ENCODE assay signal across 40 mouse cellular contexts in genomic region chr10:117181098-117181497, GRCm38 (mm10). TPM values are rescaled to one million over a fixed set of nuclear protein-coding genes. Genes with fewer than 3 reads are reported as not detected.
A peak's percentile ranks its signal among the peaks of the same experiment; 100 is the strongest.
DNase-seq lines count a peak whose midpoint lies in the region; ATAC-seq and TF ChIP-seq lines count a peak whose summit lies in the region.
"Had no signal": no experiment of that assay in that cellular context is flagged by ENCODE, and none has a peak within 500 bp of the region (broad histone marks: within the 10 kb centered on the region; RNA-seq: fewer than 3 reads in every experiment).

No protein-coding gene starts in this region.

- H3K36me3 ChIP-seq in heart, embryonic 11.5 days (ENCODE audit: control insufficient read depth, insufficient read depth, low read length), result no peaks in the 10 kb centered on the region
- no peaks in the 10 kb centered on the region for H3K36me3 ChIP-seq in heart, adult 2 months (ENCODE audit: control insufficient read depth, insufficient read depth, low read length)
- H3K36me3 ChIP-seq in heart, embryonic 16.5 days (ENCODE audit: control insufficient read depth, insufficient read depth), result no peaks in the 10 kb centered on the region
- H3K36me3 ChIP-seq in stomach, embryonic 16.5 days (ENCODE audit: control insufficient read depth, insufficient read depth, low read length), result no peaks in the 10 kb centered on the region
- no peaks in the 10 kb centered on the region for H3K36me3 ChIP-seq in stomach, postnatal 0 days (ENCODE audit: control insufficient read depth, insufficient read depth, low read length)
- H3K36me3 ChIP-seq: hindbrain, embryonic 12.5 days; intestine, embryonic 15.5 days; limb, embryonic 12.5 days; midbrain, embryonic 13.5 days had no signal

- H3K27me3 ChIP-seq in heart, embryonic 11.5 days (ENCODE audit: control insufficient read depth, insufficient read depth, low read length), result no peaks in the 10 kb centered on the region
- H3K27me3 ChIP-seq in heart, adult 2 months (ENCODE audit: control insufficient read depth, insufficient read depth, low read length), result no peaks in the 10 kb centered on the region
- no peaks in the 10 kb centered on the region for H3K27me3 ChIP-seq in heart, embryonic 16.5 days (ENCODE audit: control insufficient read depth, insufficient read depth, low read length)
- no peaks in the 10 kb centered on the region for H3K27me3 ChIP-seq in stomach, embryonic 16.5 days (ENCODE audit: control insufficient read depth, insufficient read depth, low read length)
- H3K27me3 ChIP-seq in stomach, postnatal 0 days (ENCODE audit: control insufficient read depth, insufficient read depth, low read length), result no peaks in the 10 kb centered on the region
- H3K27me3 ChIP-seq: hindbrain, embryonic 12.5 days; intestine, embryonic 15.5 days; limb, embryonic 12.5 days; midbrain, embryonic 13.5 days had no signal

- WGBS in heart, embryonic 11.5 days (ENCODE audit: insufficient replicate concordance), result 26% methylated on average over 3 of the region's 3 CpGs
- WGBS in heart, adult 2 months, result 21% methylated on average over 3 of the region's 3 CpGs
- WGBS in heart, embryonic 16.5 days, result 17% methylated on average over 3 of the region's 3 CpGs
- 20% methylated on average over 3 of the region's 3 CpGs for WGBS in stomach, embryonic 16.5 days
- WGBS in stomach, postnatal 0 days, result 24% methylated on average over 3 of the region's 3 CpGs

- no peak for ATAC-seq in heart, embryonic 11.5 days (replicated peaks; ENCODE audit: insufficient number of reproducible peaks, low FRiP score, low TSS enrichment)
- peak; percentile 84 for ATAC-seq in heart, embryonic 16.5 days (replicated peaks; ENCODE audit: extremely low read depth, insufficient read depth, low FRiP score)
- peak; percentile 60; the same call in 1 of the 2 replicates for ATAC-seq in stomach, embryonic 16.5 days (ENCODE audit: insufficient read depth, low FRiP score)
- no peak for ATAC-seq in stomach, postnatal 0 days (ENCODE audit: low FRiP score, low TSS enrichment)
- ATAC-seq: CD4-positive, CD25-positive, alpha-beta regulatory T cell, adult 4 months; forebrain, embryonic 14.5 days; hindbrain, postnatal 0 days; intestine, embryonic 15.5 days; midbrain, embryonic 13.5 days had no signal

- intact Hi-C loops in heart, adult 2 months (cut with DNase I), result no loop called here
- intact Hi-C loops in heart, postnatal 36 days (cut with DNase I), result no loop called here

- H3K9ac ChIP-seq in heart, embryonic 11.5 days (ENCODE audit: low read depth, low read length), result no peak overlapping the region; the same call in 1 of the 2 replicates
- no peak overlapping the region for H3K9ac ChIP-seq in heart, adult 2 months (ENCODE audit: low read depth, low read length)
- 0 out of 2 replicates have a peak overlapping the region, but pooled peaks have one; percentile 31 for H3K9ac ChIP-seq in heart, embryonic 16.5 days (ENCODE audit: low read length)
- H3K9ac ChIP-seq in stomach, embryonic 16.5 days (ENCODE audit: low read length), result no peak overlapping the region
- H3K9ac ChIP-seq in stomach, postnatal 0 days (ENCODE audit: low read length), result no peak overlapping the region
- H3K9ac ChIP-seq: hindbrain, embryonic 12.5 days; intestine, embryonic 15.5 days; limb, embryonic 12.5 days; midbrain, embryonic 13.5 days had no signal

- no peak overlapping the region; the same call in 1 of the 2 replicates for H3K4me2 ChIP-seq in heart, embryonic 11.5 days
- H3K4me2 ChIP-seq in heart, embryonic 16.5 days (ENCODE audit: low read depth, low read length), result no peak overlapping the region
- H3K4me2 ChIP-seq in stomach, embryonic 16.5 days (ENCODE audit: low read depth, low read length), result no peak overlapping the region
- no peak overlapping the region for H3K4me2 ChIP-seq in stomach, postnatal 0 days (replicated peaks; ENCODE audit: low read depth)
- H3K4me2 ChIP-seq: hindbrain, embryonic 12.5 days; intestine, embryonic 15.5 days; limb, embryonic 12.5 days; midbrain, embryonic 13.5 days had no signal

- H3K9me3 ChIP-seq in heart, embryonic 11.5 days (replicated peaks; ENCODE audit: control insufficient read depth, low read length), result no peaks in the 10 kb centered on the region
- no peaks in the 10 kb centered on the region for H3K9me3 ChIP-seq in heart, embryonic 16.5 days (replicated peaks; ENCODE audit: control insufficient read depth, low read length)
- no peaks in the 10 kb centered on the region for H3K9me3 ChIP-seq in stomach, embryonic 16.5 days (replicated peaks; ENCODE audit: control insufficient read depth, low read length)
- no peaks in the 10 kb centered on the region for H3K9me3 ChIP-seq in stomach, postnatal 0 days (ENCODE audit: control insufficient read depth, low read length)
- H3K9me3 ChIP-seq: hindbrain, embryonic 12.5 days; intestine, embryonic 15.5 days; limb, embryonic 12.5 days; midbrain, embryonic 13.5 days had no signal

- DNase-seq in heart, adult 2 months, result no peak
- no peak for DNase-seq in heart, postnatal 36 days
- DNase-seq in stomach, postnatal 0 days (ENCODE audit: low spot score), result no peak
- DNase-seq in heart, postnatal 4 days, result peak; percentile 12
- no peak for DNase-seq in adrenal gland, postnatal 14 days
- DNase-seq: adrenal gland, postnatal 36 days; cerebellum, adult 2 months; cerebellum, postnatal 14 days; gastrocnemius, postnatal 25 days; kidney, adult 2 months; kidney, postnatal 36 days; thymus, postnatal 4 days had no signal

- no peaks in the 10 kb centered on the region for H3K79me2 ChIP-seq in heart, adult 2 months (replicated peaks; ENCODE audit: control insufficient read depth, insufficient read depth, low read length)

- H3K27ac ChIP-seq in heart, embryonic 11.5 days (ENCODE audit: low read depth, low read length), result peak overlapping the region; percentile 35; the same call in 1 of the 2 replicates
- H3K27ac ChIP-seq in heart, adult 2 months, result no peak overlapping the region
- peak overlapping the region; percentile 77 for H3K27ac ChIP-seq in heart, embryonic 16.5 days (ENCODE audit: low read length)
- H3K27ac ChIP-seq in stomach, embryonic 16.5 days (ENCODE audit: low read length), result no peak overlapping the region
- H3K27ac ChIP-seq in stomach, postnatal 0 days (replicated peaks), result no peak overlapping the region
- H3K27ac ChIP-seq: hindbrain, embryonic 12.5 days; hindbrain, postnatal 0 days; intestine, embryonic 15.5 days; layer of hippocampus, adult 2 months; left cerebral cortex, adult 2 months; limb, embryonic 12.5 days; macrophage; midbrain, embryonic 13.5 days had no signal

- no peak overlapping the region for H3K4me3 ChIP-seq in heart, embryonic 11.5 days (ENCODE audit: low read depth, low read length)
- no peak overlapping the region for H3K4me3 ChIP-seq in heart, adult 2 months
- no peak overlapping the region for H3K4me3 ChIP-seq in heart, embryonic 16.5 days (ENCODE audit: low read length)
- no peak overlapping the region for H3K4me3 ChIP-seq in stomach, embryonic 16.5 days (replicated peaks; ENCODE audit: low read length)
- H3K4me3 ChIP-seq in stomach, postnatal 0 days (ENCODE audit: low read depth, low read length), result no peak overlapping the region
- H3K4me3 ChIP-seq: hindbrain, embryonic 12.5 days; intestine, embryonic 15.5 days; layer of hippocampus, adult 2 months; left cerebral cortex, adult 2 months; limb, embryonic 12.5 days; midbrain, embryonic 13.5 days had no signal

- no peak for TF ChIP-seq CTCF in heart, adult 2 months (IDR thresholded peaks at IDR 0.05)
- no peak for TF ChIP-seq CTCF in stomach, postnatal 0 days (IDR thresholded peaks at IDR 0.05; ENCODE audit: low read depth)

- H3K4me1 ChIP-seq in heart, embryonic 11.5 days (ENCODE audit: control insufficient read depth, insufficient read depth, low read length), result peaks cover 12% of the 10 kb centered on the region; the same call in 1 of the 2 replicates
- no peaks in the 10 kb centered on the region for H3K4me1 ChIP-seq in heart, adult 2 months (ENCODE audit: control insufficient read depth, insufficient read depth, low read length)
- peaks cover 11% of the 10 kb centered on the region for H3K4me1 ChIP-seq in heart, embryonic 16.5 days (ENCODE audit: control insufficient read depth, insufficient read depth, low read length)
- H3K4me1 ChIP-seq in stomach, embryonic 16.5 days (ENCODE audit: control insufficient read depth, insufficient read depth, low read length), result no peaks in the 10 kb centered on the region
- no peaks in the 10 kb centered on the region for H3K4me1 ChIP-seq in stomach, postnatal 0 days (replicated peaks; ENCODE audit: control insufficient read depth, insufficient read depth)
- H3K4me1 ChIP-seq: hindbrain, embryonic 12.5 days; limb, embryonic 12.5 days; midbrain, embryonic 13.5 days had no signal

- TF ChIP-seq EP300 in heart, adult 2 months (IDR thresholded peaks at IDR 0.05; ENCODE audit: insufficient read depth, low read depth, low read length), result no peak
- TF ChIP-seq EP300 in stomach, postnatal 0 days (optimal IDR thresholded peaks at IDR 0.05), result no peak

- TF ChIP-seq POLR2A in heart, adult 2 months (IDR thresholded peaks at IDR 0.05; ENCODE audit: insufficient read depth, low read depth, low read length), result no peak

RNA-seq across cellular contexts. Expression of gene Frs2, which starts 32.8 kb away (rescaled TPM):
- 27.1 and 30.4 TPM in 2 replicates for polyA plus RNA-seq in heart, embryonic 11.5 days (2014; fragmentation: Nextera tagmentation; extraction: Ambion mirVana)
- 10 to 100 TPM; 14.2 to 17.0 TPM for total RNA-seq in heart, adult 2 months (2021)
- 13.4 and 26.0 TPM in 2 replicates for polyA plus RNA-seq in heart, adult 2 months (2012; rRNA removed)
- polyA plus RNA-seq in heart, embryonic 16.5 days (2015; fragmentation: Nextera tagmentation; extraction: Ambion mirVana), result 16.1 and 17.5 TPM in 2 replicates
- 10 to 100 TPM; 16.2 to 17.7 TPM for total RNA-seq in heart, postnatal 36 days (2021)
- 18.7 and 20.8 TPM in 2 replicates for polyA plus RNA-seq in stomach, embryonic 16.5 days (2015; fragmentation: Nextera tagmentation; extraction: Ambion mirVana)
- 11.6 and 11.9 TPM in 2 replicates for polyA plus RNA-seq in stomach, postnatal 0 days (2015; fragmentation: Nextera tagmentation; extraction: Ambion mirVana)
- 10 to 100 TPM; 23.5 to 25.6 TPM for total RNA-seq in heart, postnatal 4 days (2021)
- 26.4 and 30.9 TPM in 2 replicates for total RNA-seq in adrenal gland, postnatal 14 days (2021)

RNA-seq across cellular contexts. Expression of gene Yeats4, which starts 43.2 kb away (rescaled TPM):
- polyA plus RNA-seq in heart, embryonic 11.5 days (2014; fragmentation: Nextera tagmentation; extraction: Ambion mirVana), result 66.4 and 75.9 TPM in 2 replicates
- total RNA-seq in heart, adult 2 months (2021), result 10 to 100 TPM; 26.9 to 27.9 TPM
- polyA plus RNA-seq in heart, adult 2 months (2012; rRNA removed), result 13.7 and 20.8 TPM in 2 replicates
- 40.8 and 54.8 TPM in 2 replicates for polyA plus RNA-seq in heart, embryonic 16.5 days (2015; fragmentation: Nextera tagmentation; extraction: Ambion mirVana)
- 10 to 100 TPM; 28.3 to 28.8 TPM for total RNA-seq in heart, postnatal 36 days (2021)
- 45.8 and 48.9 TPM in 2 replicates for polyA plus RNA-seq in stomach, embryonic 16.5 days (2015; fragmentation: Nextera tagmentation; extraction: Ambion mirVana)
- 36.9 and 38.2 TPM in 2 replicates for polyA plus RNA-seq in stomach, postnatal 0 days (2015; fragmentation: Nextera tagmentation; extraction: Ambion mirVana)
- total RNA-seq in heart, postnatal 4 days (2021), result 10 to 100 TPM; 38.9 to 41.0 TPM
- total RNA-seq in adrenal gland, postnatal 14 days (2021), result 44.3 and 44.6 TPM in 2 replicates

RNA-seq across cellular contexts. Expression of gene 9530003J23Rik, which starts 57.4 kb away (rescaled TPM):
- not detected in 2 replicates for polyA plus RNA-seq in heart, embryonic 11.5 days (2014; fragmentation: Nextera tagmentation; extraction: Ambion mirVana)
- total RNA-seq in heart, adult 2 months (2021), result not detected
- polyA plus RNA-seq in heart, adult 2 months (2012; rRNA removed), result not detected in 2 replicates
- not detected in 2 replicates for polyA plus RNA-seq in heart, embryonic 16.5 days (2015; fragmentation: Nextera tagmentation; extraction: Ambion mirVana)
- not detected for total RNA-seq in heart, postnatal 36 days (2021)
- not detected in 2 replicates for polyA plus RNA-seq in stomach, embryonic 16.5 days (2015; fragmentation: Nextera tagmentation; extraction: Ambion mirVana)
- polyA plus RNA-seq in stomach, postnatal 0 days (2015; fragmentation: Nextera tagmentation; extraction: Ambion mirVana), result not detected in 2 replicates
- total RNA-seq in heart, postnatal 4 days (2021), result not detected
- not detected in 2 replicates for total RNA-seq in adrenal gland, postnatal 14 days (2021)
- total RNA-seq: adrenal gland, adult 18-20 months; adrenal gland, postnatal 36 days; gastrocnemius, adult 18-20 months; gastrocnemius, postnatal 25 days; heart, adult 18-20 months; hindbrain, postnatal 0 days; layer of hippocampus, adult 2 months; layer of hippocampus, postnatal 14 days; left cerebral cortex, adult 2 months; left cerebral cortex, postnatal 25 days; liver, adult 2 months; megakaryocyte-erythroid progenitor cell, adult 5-6 weeks had no signal
- polyA plus RNA-seq: brain, embryonic 14.5 days; CD4-positive, CD25-positive, alpha-beta regulatory T cell, adult 4 months; cerebellum, adult 2 months; cortical plate, adult 2 months; forebrain, embryonic 14.5 days; hindbrain, embryonic 12.5 days; hindbrain, postnatal 0 days; intestine, embryonic 15.5 days; kidney, adult 2 months; kidney, embryonic 16.5 days; limb, embryonic 12.5 days; liver, adult 2 months; liver, embryonic 16.5 days; macrophage; midbrain, embryonic 13.5 days; neural tube, embryonic 14.5 days; small intestine, adult 2 months; stomach, embryonic 14.5 days; thymus, postnatal 0 days had no signal

Comparison
In these comparisons a context has a peak if more than half of its experiments do, and no peak if none do; other contexts are left out.
1. ATAC-seq: peak in heart, embryonic 16.5 days (single experiment) and stomach, embryonic 16.5 days (single experiment); none in heart, embryonic 11.5 days (single experiment) and stomach, postnatal 0 days (single experiment).
2. H3K27ac ChIP-seq: peak in heart, embryonic 11.5 days (single experiment) and heart, embryonic 16.5 days (single experiment); none in heart, adult 2 months (single experiment), stomach, embryonic 16.5 days (single experiment) and stomach, postnatal 0 days (single experiment).